Mouse (Mus musculus): ENCODE measurements around the gene Lrrc8c. TPM values are rescaled to one million over a fixed set of nuclear protein-coding genes. Genes with fewer than 3 reads are reported as not detected.

Lrrc8c gene
- polyA plus RNA-seq, 2 experiments, result 6.5 to 18.0 TPM

DNA sequence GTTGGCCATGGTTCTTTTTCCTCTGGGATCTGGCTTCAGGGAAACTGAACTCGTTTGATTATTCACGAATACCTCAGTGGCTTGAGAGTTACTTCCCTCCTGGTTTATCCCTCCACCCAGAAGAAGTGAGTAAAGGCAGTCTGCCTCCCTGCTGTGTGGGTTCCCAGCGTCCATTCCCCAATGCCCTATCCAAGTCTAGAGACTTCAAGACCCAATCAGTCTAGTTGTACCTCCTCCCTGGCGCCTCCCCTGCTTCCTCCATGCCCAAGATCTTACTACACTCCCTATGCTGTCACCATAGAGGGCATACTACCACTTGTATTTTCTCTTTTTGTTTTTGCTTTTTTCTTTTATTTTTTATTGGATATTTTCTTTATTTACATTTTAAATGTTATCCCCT, 80.1 kb downstream of the Lrrc8c start:
- 51% methylated on average over 4 of the region's 4 CpGs for WGBS (ENCODE audit: insufficient replicate concordance)
- Histone ChIP-seq H3K4me1 (replicated peaks; ENCODE audit: control insufficient read depth in 2 of 2, insufficient read depth in 2 of 2, low read length in 1 of 2) (peaks cover 0 to 5% of the 10 kb centered on the region in 2 experiments; a peak in 2 of 4 replicates), H3K4me2 (ENCODE audit: low read depth) (no peak overlapping the region), H3K36me3 (replicated peaks; ENCODE audit: control insufficient read depth, insufficient read depth, low read depth) (no peaks in the 10 kb centered on the region), H3K27ac (no peak overlapping the region), H3K9ac (replicated peaks) (no peak overlapping the region), H3K4me3 (ENCODE audit: insufficient read depth in 1 of 2, low read depth in 2 of 2, low read length in 2 of 2) (no peak overlapping the region), H3K9me3 (ENCODE audit: control insufficient read depth, low read length) (no peaks in the 10 kb centered on the region), H3K27me3 (ENCODE audit: control insufficient read depth, insufficient read depth, low read length) (no peaks in the 10 kb centered on the region)
- DNase-seq (ENCODE audit: low read depth in 3 of 3, low spot score in 3 of 3) (no peak), ATAC-seq (ENCODE audit: insufficient read depth) (no peak)
- TF ChIP-seq CTCF (IDR thresholded peaks at IDR 0.05; ENCODE audit: low read depth), result no peak

DNA sequence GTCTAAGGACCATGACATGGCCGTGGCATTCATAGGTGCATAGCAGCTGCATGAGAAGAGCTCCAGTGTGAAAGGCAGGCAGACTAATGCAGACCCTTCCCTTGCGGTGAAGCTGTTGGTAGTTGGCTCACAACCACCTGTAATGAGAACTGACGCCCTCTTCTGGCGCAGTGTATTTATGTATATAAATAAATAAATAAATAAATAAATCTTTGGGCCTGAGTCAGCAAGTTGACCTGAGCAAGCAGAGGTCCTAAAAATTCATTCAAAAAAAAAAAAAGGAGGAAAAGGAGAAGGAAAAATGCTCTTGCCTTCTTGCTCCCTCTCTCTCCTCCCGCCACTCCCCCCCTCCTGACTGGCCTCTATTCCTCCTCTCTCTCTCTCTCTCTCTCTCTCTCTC, 81.8 kb downstream of the Lrrc8c start:
- WGBS (ENCODE audit: insufficient replicate concordance), result 59% methylated on average over 5 of the region's 5 CpGs
- H3K4me2 ChIP-seq (ENCODE audit: low read depth), result no peak overlapping the region
- H3K4me1 ChIP-seq (replicated peaks; ENCODE audit: control insufficient read depth in 2 of 2, insufficient read depth in 2 of 2, low read length in 1 of 2), result peaks cover 0 to 5% of the 10 kb centered on the region in 2 experiments; a peak in 2 of 4 replicates
- H3K4me3 ChIP-seq (ENCODE audit: insufficient read depth in 1 of 2, low read depth in 2 of 2, low read length in 2 of 2), result no peak overlapping the region
- no peaks in the 10 kb centered on the region for H3K27me3 ChIP-seq (ENCODE audit: control insufficient read depth, insufficient read depth, low read length)
- H3K9me3 ChIP-seq (ENCODE audit: control insufficient read depth, low read length), result no peaks in the 10 kb centered on the region
- no peak for ATAC-seq (ENCODE audit: insufficient read depth)
- DNase-seq (ENCODE audit: low read depth in 3 of 3, low spot score in 3 of 3), result no peak
- no peaks in the 10 kb centered on the region for H3K36me3 ChIP-seq (replicated peaks; ENCODE audit: control insufficient read depth, insufficient read depth, low read depth)
- no peak for TF ChIP-seq EP300 (IDR thresholded peaks at IDR 0.05; ENCODE audit: low read depth)
- peak; percentile 30; the same call in 1 of the 2 replicates for TF ChIP-seq CTCF (IDR thresholded peaks at IDR 0.05; ENCODE audit: low read depth)
- H3K9ac ChIP-seq (replicated peaks), result no peak overlapping the region
- no peak overlapping the region for H3K27ac ChIP-seq

DNA sequence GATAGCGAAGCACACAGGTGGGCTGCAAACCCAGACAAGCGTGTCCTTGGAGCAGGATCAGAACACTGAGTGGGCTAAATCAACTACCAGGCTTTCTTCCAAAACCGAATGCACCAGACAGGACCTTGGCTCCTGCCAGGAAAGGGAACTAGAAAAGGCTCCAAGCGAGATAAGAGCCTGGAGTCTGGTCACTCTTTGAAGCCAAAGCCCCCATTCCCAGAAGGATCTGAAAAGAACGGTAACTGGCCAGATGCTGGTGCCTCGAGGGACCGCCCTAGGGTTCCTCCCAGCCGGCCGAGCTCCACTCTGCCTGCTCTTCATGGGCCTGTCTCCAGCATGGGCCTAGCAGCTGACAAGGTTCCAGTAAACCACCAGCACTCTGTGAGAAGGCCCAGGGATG, 83.4 kb downstream of the Lrrc8c start:
- DNase-seq (ENCODE audit: low read depth in 3 of 3, low spot score in 3 of 3) (no peak), ATAC-seq (ENCODE audit: insufficient read depth) (no peak)
- Histone ChIP-seq H3K27ac (no peak overlapping the region), H3K36me3 (replicated peaks; ENCODE audit: control insufficient read depth, insufficient read depth, low read depth) (peaks cover 12% of the 10 kb centered on the region), H3K4me2 (ENCODE audit: low read depth) (no peak overlapping the region), H3K4me3 (ENCODE audit: insufficient read depth in 1 of 2, low read depth in 2 of 2, low read length in 2 of 2) (no peak overlapping the region), H3K4me1 (replicated peaks; ENCODE audit: control insufficient read depth in 2 of 2, insufficient read depth in 2 of 2, low read length in 1 of 2) (peaks cover 0 to 5% of the 10 kb centered on the region in 2 experiments; a peak in 2 of 4 replicates), H3K27me3 (ENCODE audit: control insufficient read depth, insufficient read depth, low read length) (no peaks in the 10 kb centered on the region), H3K9me3 (ENCODE audit: control insufficient read depth, low read length) (no peaks in the 10 kb centered on the region), H3K9ac (replicated peaks) (no peak overlapping the region)
- WGBS (ENCODE audit: insufficient replicate concordance), result 79% methylated on average over 9 of the region's 9 CpGs
- TF ChIP-seq EP300 (IDR thresholded peaks at IDR 0.05; ENCODE audit: low read depth) (no peak), CTCF (IDR thresholded peaks at IDR 0.05; ENCODE audit: low read depth) (no peak)

DNA sequence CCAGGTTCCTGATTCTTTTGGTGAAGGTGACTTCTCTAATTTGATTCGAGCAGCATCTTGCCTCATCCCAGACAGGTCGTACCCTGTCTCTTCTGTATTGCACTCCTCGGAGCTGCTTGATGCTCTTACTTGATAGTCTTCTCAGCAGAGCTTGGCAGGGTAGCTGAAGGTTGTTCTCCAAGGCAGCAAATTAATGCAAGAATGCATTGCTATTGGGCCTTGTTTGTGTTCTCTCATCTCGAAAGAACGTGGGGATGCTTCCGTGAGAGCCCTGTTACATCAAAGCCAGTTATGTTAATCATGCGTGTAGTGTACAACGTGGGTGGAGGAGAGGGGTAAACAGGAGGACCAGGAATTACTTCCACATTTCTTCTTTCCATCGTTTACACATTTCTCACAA, 86.5 kb downstream of the Lrrc8c start:
- WGBS (ENCODE audit: insufficient replicate concordance), result 79% methylated on average over 9 of the region's 9 CpGs
- H3K4me2 ChIP-seq (ENCODE audit: low read depth), result no peak overlapping the region
- H3K9ac ChIP-seq (replicated peaks), result no peak overlapping the region
- no peak overlapping the region for H3K4me3 ChIP-seq (ENCODE audit: insufficient read depth in 1 of 2, low read depth in 2 of 2, low read length in 2 of 2)
- no peaks in the 10 kb centered on the region for H3K9me3 ChIP-seq (ENCODE audit: control insufficient read depth, low read length)
- no peak for ATAC-seq (ENCODE audit: insufficient read depth)
- no peaks in the 10 kb centered on the region for H3K4me1 ChIP-seq (replicated peaks; ENCODE audit: control insufficient read depth in 2 of 2, insufficient read depth in 2 of 2, low read length in 1 of 2)
- TF ChIP-seq CTCF (IDR thresholded peaks at IDR 0.05; ENCODE audit: low read depth) (no peak), EP300 (IDR thresholded peaks at IDR 0.05; ENCODE audit: low read depth) (no peak)
- no peak for DNase-seq (ENCODE audit: low read depth in 3 of 3, low spot score in 3 of 3)
- no peak overlapping the region for H3K27ac ChIP-seq
- H3K27me3 ChIP-seq (ENCODE audit: control insufficient read depth, insufficient read depth, low read length), result no peaks in the 10 kb centered on the region
- H3K36me3 ChIP-seq (replicated peaks; ENCODE audit: control insufficient read depth, insufficient read depth, low read depth), result peaks cover 25% of the 10 kb centered on the region

DNA sequence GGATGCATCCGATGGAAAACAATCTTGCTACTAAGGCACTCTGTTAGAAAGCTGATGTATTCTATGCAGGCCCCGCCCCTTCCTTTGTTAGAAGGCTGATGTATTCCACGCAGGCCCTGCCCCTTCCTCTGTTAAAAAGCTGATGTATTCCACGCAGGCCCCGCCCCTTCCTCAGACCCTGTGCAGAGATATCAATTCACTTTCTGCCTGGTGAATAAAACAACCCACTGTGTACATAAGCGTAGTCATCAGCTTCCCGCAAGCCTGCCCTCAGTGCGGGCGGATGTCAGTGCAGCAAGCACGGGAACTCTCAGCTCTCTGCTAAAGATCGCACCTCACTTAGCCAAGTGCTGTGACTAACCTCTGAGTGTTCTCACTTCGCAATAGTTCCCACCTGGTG, 90.5 kb downstream of the Lrrc8c start:
- TF ChIP-seq EP300 (IDR thresholded peaks at IDR 0.05; ENCODE audit: low read depth), result no peak
- TF ChIP-seq CTCF (IDR thresholded peaks at IDR 0.05; ENCODE audit: low read depth), result no peak
- H3K36me3 ChIP-seq (replicated peaks; ENCODE audit: control insufficient read depth, insufficient read depth, low read depth), result peaks cover 25% of the 10 kb centered on the region
- no peaks in the 10 kb centered on the region for H3K27me3 ChIP-seq (ENCODE audit: control insufficient read depth, insufficient read depth, low read length)
- ATAC-seq (ENCODE audit: insufficient read depth) (no peak), DNase-seq (ENCODE audit: low read depth in 3 of 3, low spot score in 3 of 3) (no peak)
- H3K9me3 ChIP-seq (ENCODE audit: control insufficient read depth, low read length), result no peaks in the 10 kb centered on the region
- no peak overlapping the region for H3K9ac ChIP-seq (replicated peaks)
- no peak overlapping the region for H3K4me3 ChIP-seq (ENCODE audit: insufficient read depth in 1 of 2, low read depth in 2 of 2, low read length in 2 of 2)
- no peak overlapping the region for H3K4me2 ChIP-seq (ENCODE audit: low read depth)
- WGBS (ENCODE audit: insufficient replicate concordance), result 76% methylated on average over 12 of the region's 12 CpGs
- no peaks in the 10 kb centered on the region for H3K4me1 ChIP-seq (replicated peaks; ENCODE audit: control insufficient read depth in 2 of 2, insufficient read depth in 2 of 2, low read length in 1 of 2)
- no peak overlapping the region for H3K27ac ChIP-seq

Data from liver, embryonic 14.5 days (tissue).